8 mouse cellular contexts compared by ENCODE assay signal in the genomic region with DNA sequence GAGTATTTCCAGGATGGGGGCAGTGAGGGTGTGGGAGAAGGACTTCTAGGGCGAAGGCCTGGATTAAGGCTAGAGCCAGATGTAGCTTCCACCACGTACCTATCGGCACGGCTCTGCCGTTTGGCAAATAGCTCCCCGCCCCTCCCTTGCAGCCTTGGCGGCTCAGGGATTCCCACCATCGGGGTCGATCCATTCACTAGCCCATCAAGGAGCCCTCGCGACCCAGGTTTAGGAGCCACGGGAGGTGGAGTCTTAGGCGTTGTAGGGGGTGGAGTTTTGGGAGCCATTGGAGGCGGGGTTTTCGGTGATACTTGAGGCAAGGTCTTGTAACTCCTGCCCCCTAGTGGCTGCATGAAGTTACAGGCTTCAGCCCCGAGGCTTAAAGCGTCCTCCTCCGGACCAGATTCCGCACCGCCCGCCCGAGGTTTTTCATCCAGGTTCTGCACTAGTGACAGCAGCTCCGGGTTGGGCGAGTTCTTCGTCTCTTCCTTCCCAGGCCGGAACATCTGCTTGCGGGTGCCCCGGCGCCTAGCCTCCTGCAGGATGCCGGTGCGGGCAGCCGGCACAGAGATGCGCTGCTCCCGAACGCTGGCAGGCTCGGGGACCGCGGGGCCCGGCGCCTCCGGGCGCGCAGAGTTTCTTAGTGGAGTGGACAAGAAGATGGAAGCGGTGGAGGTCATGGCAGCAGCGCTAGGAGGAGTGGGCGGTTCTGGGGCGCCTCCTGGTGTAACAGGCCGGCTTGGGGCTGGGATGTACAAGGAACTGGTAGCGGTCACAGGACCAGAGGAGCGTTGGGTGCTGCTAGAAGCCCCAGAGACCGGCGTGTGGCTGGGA. TPM values are rescaled to one million over a fixed set of nuclear protein-coding genes. Genes with fewer than 3 reads are reported as not detected.
DNase-seq lines count a peak whose midpoint lies in the region; ATAC-seq and TF ChIP-seq lines count a peak whose summit lies in the region.

No protein-coding gene starts in this region.

- H3K27me3 ChIP-seq in hindbrain, postnatal 0 days (ENCODE audit: insufficient read depth, low read length), result no peaks in the 10 kb centered on the region

- peak overlapping the region; percentile 79 for H3K9ac ChIP-seq in hindbrain, postnatal 0 days (replicated peaks; ENCODE audit: low read length)

- 1% methylated on average over 52 of the region's 52 CpGs for WGBS in hindbrain, postnatal 0 days

- no peaks in the 10 kb centered on the region for H3K36me3 ChIP-seq in hindbrain, postnatal 0 days (ENCODE audit: insufficient read depth, low read length)

- ATAC-seq in hindbrain, postnatal 0 days, result peak; percentile 93
- peak; percentile 98 for ATAC-seq in megakaryocyte, adult 5-6 weeks (ENCODE audit: poor library complexity, severe bottlenecking)

- H3K9me3 ChIP-seq in hindbrain, postnatal 0 days (ENCODE audit: low read length), result no peaks in the 10 kb centered on the region

- peak overlapping the region; percentile 57 for H3K4me3 ChIP-seq in hindbrain, postnatal 0 days (ENCODE audit: low read length)
- H3K4me3 ChIP-seq in left cerebral cortex, adult 2 months, result peak overlapping the region; percentile 92

- peak overlapping the region; percentile 93 for H3K27ac ChIP-seq in hindbrain, postnatal 0 days
- peak overlapping the region; percentile 94 for H3K27ac ChIP-seq in left cerebral cortex, adult 2 months

- peak; percentile 91 for TF ChIP-seq CTCF in hindbrain, postnatal 0 days (IDR thresholded peaks at IDR 0.05; ENCODE audit: low read depth)
- TF ChIP-seq CTCF in left cerebral cortex, adult 2 months (IDR thresholded peaks at IDR 0.05), result peak; percentile 85

- peaks cover 13% of the 10 kb centered on the region; the same call in 1 of the 2 replicates for H3K4me1 ChIP-seq in hindbrain, postnatal 0 days (ENCODE audit: insufficient read depth, low read length)

- intact Hi-C loops in left cerebral cortex, adult 2 months (cut with DNase I), result loop anchor here (2.0 kb wide), 1 partner anchor 260 kb away; no protein-coding TSS in a partner anchor

- peak; percentile 96 for DNase-seq in WW6 (ENCODE audit: low read depth, low spot score)
- DNase-seq in cerebellum, postnatal 4 days (ENCODE audit: low spot score in 2 of 2), result peak; percentile 80 to 91
- DNase-seq in gastrocnemius, adult 18-20 months (ENCODE audit: low spot score), result peak; percentile 98
- peak; percentile 99 for DNase-seq in hindbrain, postnatal 0 days (ENCODE audit: low spot score)
- DNase-seq in left cerebral cortex, adult 2 months (ENCODE audit: extremely low spot score in 1 of 2, low spot score in 2 of 2), result peak; percentile 90 to 91
- peak; percentile 95 for DNase-seq in right cerebral cortex, adult 2 months (ENCODE audit: low spot score in 2 of 2)
- peak; percentile 96 for DNase-seq in urinary bladder, postnatal 14 days (ENCODE audit: low spot score)

- peak overlapping the region; percentile 72 for H3K4me2 ChIP-seq in hindbrain, postnatal 0 days (ENCODE audit: low read depth, low read length)

RNA-seq across cellular contexts. Expression of gene Myoz1, which starts 4.7 kb away (rescaled TPM):
- 1,000 to 10,000 TPM; 2,763 to 3,247 TPM for total RNA-seq in gastrocnemius, adult 18-20 months (2021)
- 1.4 TPM in 1 of 2 replicates, not detected in the other for total RNA-seq in hindbrain, postnatal 0 days (2014; rRNA removed)
- 0.35 TPM in 1 of 2 replicates, not detected in the other for polyA plus RNA-seq in hindbrain, postnatal 0 days (2015; fragmentation: Nextera tagmentation; extraction: Ambion mirVana)
- total RNA-seq in left cerebral cortex, adult 2 months (2021), result not detected
- total RNA-seq in megakaryocyte, adult 5-6 weeks (2015), result 0.76 TPM in 1 of 2 replicates, not detected in the other
- 0.51 TPM in 1 of 2 replicates, not detected in the other for total RNA-seq in megakaryocyte, adult 5-6 weeks (2017)

RNA-seq across cellular contexts. Expression of gene Synpo2l, which starts 7.1 kb away (rescaled TPM):
- 100 to 1,000 TPM; 141 to 171 TPM for total RNA-seq in gastrocnemius, adult 18-20 months (2021)
- total RNA-seq in hindbrain, postnatal 0 days (2014; rRNA removed), result 0.11 and 0.52 TPM in 2 replicates
- 0.20 and 0.23 TPM in 2 replicates for polyA plus RNA-seq in hindbrain, postnatal 0 days (2015; fragmentation: Nextera tagmentation; extraction: Ambion mirVana)
- under 1 TPM; 0.21 to 0.23 TPM for total RNA-seq in left cerebral cortex, adult 2 months (2021)
- 0.07 TPM in 1 of 2 replicates, not detected in the other for total RNA-seq in megakaryocyte, adult 5-6 weeks (2015)
- total RNA-seq in megakaryocyte, adult 5-6 weeks (2017), result not detected in 2 replicates

RNA-seq across cellular contexts. Expression of gene Sec24c, which starts 13.1 kb away (rescaled TPM):
- total RNA-seq in gastrocnemius, adult 18-20 months (2021), result 10 to 100 TPM; 65.7 to 75.8 TPM
- 166 and 179 TPM in 2 replicates for total RNA-seq in hindbrain, postnatal 0 days (2014; rRNA removed)
- 52.5 and 58.7 TPM in 2 replicates for polyA plus RNA-seq in hindbrain, postnatal 0 days (2015; fragmentation: Nextera tagmentation; extraction: Ambion mirVana)
- total RNA-seq in left cerebral cortex, adult 2 months (2021), result 100 to 1,000 TPM; 113 to 115 TPM
- total RNA-seq in megakaryocyte, adult 5-6 weeks (2015), result 34.2 and 48.4 TPM in 2 replicates
- 69.7 and 90.0 TPM in 2 replicates for total RNA-seq in megakaryocyte, adult 5-6 weeks (2017)

RNA-seq across cellular contexts. Expression of gene Usp54, which starts 20.2 kb away (rescaled TPM):
- total RNA-seq in gastrocnemius, adult 18-20 months (2021), result 1 to 10 TPM; 3.1 to 5.1 TPM
- total RNA-seq in hindbrain, postnatal 0 days (2014; rRNA removed), result 27.5 and 30.2 TPM in 2 replicates
- polyA plus RNA-seq in hindbrain, postnatal 0 days (2015; fragmentation: Nextera tagmentation; extraction: Ambion mirVana), result 5.8 and 5.9 TPM in 2 replicates
- total RNA-seq in left cerebral cortex, adult 2 months (2021), result 10 to 100 TPM; 42.2 to 48.8 TPM
- 1.5 and 2.2 TPM in 2 replicates for total RNA-seq in megakaryocyte, adult 5-6 weeks (2015)
- 1.8 and 2.5 TPM in 2 replicates for total RNA-seq in megakaryocyte, adult 5-6 weeks (2017)

RNA-seq across cellular contexts. Expression of gene Fut11, which starts 33.7 kb away (rescaled TPM):
- 1 to 10 TPM; 1.8 to 2.1 TPM for total RNA-seq in gastrocnemius, adult 18-20 months (2021)
- total RNA-seq in hindbrain, postnatal 0 days (2014; rRNA removed), result 18.0 and 19.2 TPM in 2 replicates
- polyA plus RNA-seq in hindbrain, postnatal 0 days (2015; fragmentation: Nextera tagmentation; extraction: Ambion mirVana), result 24.5 and 26.2 TPM in 2 replicates
- 10 to 100 TPM; 17.6 to 18.2 TPM for total RNA-seq in left cerebral cortex, adult 2 months (2021)
- total RNA-seq in megakaryocyte, adult 5-6 weeks (2015), result 9.1 and 12.5 TPM in 2 replicates
- 4.9 and 6.5 TPM in 2 replicates for total RNA-seq in megakaryocyte, adult 5-6 weeks (2017)

Comparison
In these comparisons a context has a peak if more than half of its experiments do, and no peak if none do; other contexts are left out.
1. Peak in every context shown above with its lines: DNase-seq, ATAC-seq, H3K4me3 ChIP-seq and H3K27ac ChIP-seq.
2. RNA of gene Myoz1, which starts 4.7 kb away (total RNA-seq): 2,763 to 3,247 TPM in gastrocnemius, adult 18-20 months; 0.51 to 0.76 TPM in megakaryocyte, adult 5-6 weeks, not detected in left cerebral cortex, adult 2 months and 1.4 TPM in hindbrain, postnatal 0 days; every median in the first group is over 1,000 times any median in the second.
3. RNA of gene Synpo2l, which starts 7.1 kb away (total RNA-seq): 141 to 171 TPM in gastrocnemius, adult 18-20 months; 0.11 to 0.52 TPM in hindbrain, postnatal 0 days, 0.21 to 0.23 TPM in left cerebral cortex, adult 2 months and 0.07 TPM in megakaryocyte, adult 5-6 weeks; every median in the first group is over 10 times any median in the second.